Mouse (Mus musculus) left cerebral cortex, postnatal 36 days (tissue): ENCODE measurements around the gene Mettl7a2. TPM values are rescaled to one million over a fixed set of nuclear protein-coding genes. Genes with fewer than 3 reads are reported as not detected.
"Not testable (repeated sequence)": the region's sequence is repeated elsewhere in the genome, so short reads cannot be mapped to it uniquely, and the experiment has no call there.

Experiments
- DNase-seq, 2 experiments: peaks; one replicate each; pipeline ENCODE4 v3.0.0; 2021 to 2022; ENCODE audit warnings: low spot score in 2 of 2, mixed read lengths in 1 of 2
- intact Hi-C: fragments of 180-260 bp; cut with DNase I; formaldehyde crosslinking; loops from one replicate; pipeline ENCODE4 v1.15.1; 2025
- total RNA-seq, 2 experiments: library from RNA; stranded (reverse); gene quantifications; 2 replicates each; pipeline ENCODE4 v1.2.3; 2021

Mettl7a2 gene
- under 1 TPM; 0.45 to 0.64 TPM for total RNA-seq

DNA sequence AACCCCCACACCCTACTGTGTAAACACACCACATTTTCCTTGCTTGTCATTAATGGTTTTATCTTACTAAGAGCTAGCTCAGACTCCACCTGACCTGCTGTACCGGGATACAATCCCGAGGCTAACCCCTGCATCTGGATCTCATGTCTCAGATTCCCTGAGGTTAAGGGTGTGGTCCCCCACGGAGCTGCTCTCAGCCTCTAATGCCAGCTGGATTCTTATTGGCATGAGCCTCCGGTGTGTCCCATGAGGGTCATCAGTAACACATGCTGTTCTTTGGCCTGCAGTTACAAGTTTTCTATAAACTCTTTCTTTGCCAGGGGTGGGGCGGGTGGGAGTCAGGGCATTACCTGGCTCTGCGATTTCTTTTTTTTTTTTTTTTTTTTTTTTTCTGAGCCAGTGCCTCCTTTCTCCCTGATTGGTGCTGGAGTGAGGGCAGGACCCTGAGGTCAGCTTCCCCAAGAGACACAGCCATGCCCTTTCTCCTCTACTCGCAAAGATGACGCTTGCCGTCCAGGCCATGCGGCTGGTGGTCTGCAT lies at the start of gene Mettl7a2, which contains the start of gene Methig1:
Gene Mettl7a2 (plus strand): TSS at position 490 of the 540 bp plus-strand sequence.
Gene Methig1 (plus strand): TSS at position 439 of the 540 bp plus-strand sequence.
- intact Hi-C loops = no loop called here

DNA sequence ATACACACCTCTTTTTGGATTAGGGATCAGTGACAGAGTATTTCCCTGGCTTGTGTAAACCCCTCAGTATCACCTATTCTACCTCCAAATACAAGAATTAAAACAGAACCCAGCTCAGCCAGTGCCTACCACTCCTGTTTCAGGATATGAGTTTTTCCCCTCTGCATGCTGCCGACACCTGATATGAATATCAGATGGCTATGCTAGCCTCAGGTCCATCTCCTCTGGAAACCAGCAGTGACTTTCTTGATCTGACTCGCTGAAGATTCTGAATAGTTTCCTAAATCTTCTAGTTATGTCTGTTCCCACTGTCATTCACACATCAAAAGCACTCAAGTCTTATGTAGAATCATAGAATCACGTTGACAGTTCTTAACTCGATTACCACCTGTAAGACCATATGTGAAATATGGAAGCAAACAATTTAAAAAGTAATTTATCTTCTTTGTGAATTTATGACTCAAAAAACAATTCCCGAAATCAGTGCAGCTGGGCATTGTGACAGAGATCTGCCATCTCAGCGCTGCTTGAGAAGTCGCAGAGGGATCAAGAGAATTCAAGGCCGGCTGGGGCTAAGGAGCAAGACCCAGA lies 49.5 kb upstream of the Mettl7a2 start:
- no peak for DNase-seq
- intact Hi-C loops = loop anchor here (2.0 kb wide), 1 partner anchor 77 kb away; the partner anchor contains the start of gene Atf1

More for the DNA sequence above, at the start of gene Mettl7a2, which contains the start of gene Methig1:
- DNase-seq = no peak

DNA sequence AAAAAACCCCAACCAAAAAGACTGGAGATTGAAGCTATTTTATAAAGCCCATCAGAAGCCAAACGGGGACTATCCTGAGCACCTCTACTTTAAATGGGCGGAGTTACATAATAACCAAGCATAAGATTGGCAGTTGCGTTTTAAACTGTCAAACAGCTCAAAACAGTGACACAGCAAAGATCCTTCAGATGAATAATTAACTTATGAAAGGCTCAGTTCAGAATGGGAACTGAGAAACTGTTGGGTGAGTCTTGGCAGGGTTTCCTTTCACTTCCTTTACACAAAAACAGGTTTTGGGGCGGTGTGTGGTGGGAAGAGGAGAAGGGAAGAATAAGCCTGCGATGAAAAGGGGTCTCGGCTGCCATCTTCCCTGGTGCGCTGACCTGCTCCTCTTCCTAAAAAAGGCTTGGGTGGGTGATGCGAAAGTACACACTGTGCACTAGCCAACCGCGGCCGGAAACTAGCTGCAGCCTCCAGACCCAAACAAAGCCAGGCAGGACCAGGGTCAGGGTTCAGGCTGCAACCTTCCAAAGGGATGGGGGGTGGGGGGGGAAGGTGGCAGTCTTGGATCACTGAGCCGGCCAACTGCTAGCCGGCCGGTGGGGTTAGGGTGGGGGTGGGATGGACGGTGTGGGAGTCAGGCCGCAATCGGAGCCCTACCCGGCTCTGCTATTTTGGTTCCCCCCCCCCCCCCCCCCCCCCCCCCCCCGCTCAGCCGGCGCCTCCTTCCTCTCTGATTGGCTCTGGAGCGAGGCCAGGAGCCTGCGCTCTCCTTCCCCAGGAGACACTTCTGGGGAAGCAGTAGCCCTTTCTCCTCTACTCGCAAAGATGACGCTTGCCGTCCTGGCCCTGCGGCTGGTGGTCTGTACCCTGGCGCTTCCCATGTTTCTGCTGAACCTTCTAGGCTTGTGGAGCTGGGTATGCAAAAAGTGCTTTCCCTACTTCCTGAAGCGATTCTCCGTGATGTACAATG lies 48.7 kb upstream of the Mettl7a2 start, which contains the start of gene Mettl7a1:
Gene Mettl7a1 (plus strand): TSS at position 122 of the 973 bp plus-strand sequence.
- intact Hi-C loops = loop anchor here (2.0 kb wide), 1 partner anchor 78 kb away; the partner anchor contains the start of gene Atf1
- peak; percentile 83 to 86 for DNase-seq

DNA sequence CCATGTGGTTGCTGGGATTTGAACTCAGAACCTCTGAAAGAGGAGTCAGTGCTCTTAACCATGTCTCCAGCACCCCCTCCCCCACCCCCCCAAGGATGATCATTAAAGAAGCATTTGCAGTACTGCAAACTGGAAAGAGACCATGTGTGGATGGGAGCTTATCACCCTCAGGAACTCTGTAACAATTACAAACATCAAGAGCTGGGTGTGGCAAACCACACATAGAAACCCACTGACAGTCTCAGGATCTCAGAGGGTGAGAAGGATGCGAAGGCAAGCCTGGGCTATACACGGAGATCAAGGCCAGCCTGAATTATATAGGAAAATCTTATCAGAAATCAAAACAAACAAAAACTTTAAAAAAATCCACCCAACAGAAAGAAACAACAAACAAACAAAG lies 46.8 kb upstream of the Mettl7a2 start:
- intact Hi-C loops = no loop called here
- no peak for DNase-seq

DNA sequence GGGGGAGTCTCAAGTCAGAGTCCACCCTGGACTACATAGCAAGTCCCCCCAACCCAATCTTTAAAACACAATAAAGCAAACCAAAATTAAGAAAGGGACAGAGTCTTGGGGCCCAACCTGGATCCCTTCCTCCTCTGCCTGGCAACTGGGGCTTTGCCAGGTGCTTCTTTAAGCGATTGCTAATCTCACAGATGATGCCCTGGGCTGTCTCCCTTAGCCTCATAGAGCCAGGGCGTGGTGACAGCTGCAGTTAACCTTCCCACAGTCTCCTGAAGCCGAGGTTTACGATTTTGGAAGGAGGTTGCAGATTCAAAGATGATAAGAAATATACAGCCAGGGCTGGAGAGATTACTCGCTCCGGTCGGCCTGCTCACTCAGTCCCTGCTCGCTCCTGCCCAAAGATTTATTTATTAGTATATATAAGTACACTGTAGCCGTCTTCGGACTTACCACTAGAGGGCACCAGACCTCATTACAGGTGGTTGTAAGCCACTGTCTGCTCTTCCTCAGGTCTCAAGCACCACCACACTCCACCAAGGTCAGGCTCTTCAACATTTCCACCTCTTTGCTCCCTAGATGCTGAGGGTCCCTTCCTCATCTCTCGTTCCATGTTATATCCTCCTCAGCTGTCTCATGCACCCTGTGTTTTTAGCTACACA lies 45.4 kb upstream of the Mettl7a2 start:
- intact Hi-C loops, DNase-seq: not testable (repeated sequence)

DNA sequence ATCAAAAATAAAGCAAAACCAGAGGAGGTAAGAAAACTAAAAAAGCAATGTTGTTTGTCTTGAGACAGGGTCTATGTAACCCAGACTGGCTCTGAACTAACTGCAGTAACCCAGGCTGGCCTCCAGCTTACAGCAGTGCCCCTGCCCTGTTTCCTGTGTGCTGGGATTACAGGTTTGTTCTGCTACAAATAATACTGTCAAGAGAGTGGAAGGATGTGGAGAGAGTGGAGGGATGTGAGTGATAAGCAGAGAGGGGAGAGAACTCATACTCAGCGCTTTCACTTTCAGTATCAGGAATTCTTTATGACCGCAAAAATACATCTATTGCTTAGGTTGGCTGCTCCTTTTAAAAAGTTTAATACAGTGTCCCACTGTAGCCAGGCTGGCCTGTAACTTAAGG lies 40.7 kb upstream of the Mettl7a2 start:
- DNase-seq = no peak
- intact Hi-C loops = no loop called here

DNA sequence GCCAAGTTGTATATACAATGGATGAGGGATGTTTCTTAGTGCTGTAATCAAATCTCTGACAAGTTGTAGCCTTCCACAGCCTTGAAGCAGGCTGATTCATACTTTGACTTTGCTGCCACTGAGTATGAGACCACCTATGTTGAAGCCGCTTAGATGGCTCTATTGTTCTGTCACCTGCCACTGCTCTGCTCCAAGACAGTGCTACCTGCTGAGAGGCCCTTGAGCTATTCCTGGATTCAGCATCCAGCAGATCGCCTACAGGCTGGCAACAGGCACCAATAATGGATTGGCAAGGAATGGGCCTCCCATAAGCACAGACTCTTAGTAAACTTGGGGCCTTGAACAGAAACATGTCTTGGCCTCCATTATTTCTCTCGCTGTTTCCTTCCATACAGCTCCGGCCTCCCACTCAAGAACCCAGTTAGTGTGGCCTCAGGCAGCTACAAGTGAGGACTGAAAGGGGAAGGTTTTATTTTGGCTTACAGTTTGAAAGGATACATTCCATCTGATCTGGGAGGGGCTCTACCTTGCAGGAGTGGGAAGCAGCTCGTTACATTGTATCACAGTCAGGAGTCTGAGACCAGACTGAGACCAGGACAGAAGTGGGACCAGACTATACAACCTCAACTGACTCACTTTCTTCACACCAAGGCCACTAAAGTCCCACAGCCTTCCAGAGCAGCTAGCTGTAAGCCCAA lies 38.4 kb upstream of the Mettl7a2 start:
- DNase-seq = no peak
- intact Hi-C loops = no loop called here

DNA sequence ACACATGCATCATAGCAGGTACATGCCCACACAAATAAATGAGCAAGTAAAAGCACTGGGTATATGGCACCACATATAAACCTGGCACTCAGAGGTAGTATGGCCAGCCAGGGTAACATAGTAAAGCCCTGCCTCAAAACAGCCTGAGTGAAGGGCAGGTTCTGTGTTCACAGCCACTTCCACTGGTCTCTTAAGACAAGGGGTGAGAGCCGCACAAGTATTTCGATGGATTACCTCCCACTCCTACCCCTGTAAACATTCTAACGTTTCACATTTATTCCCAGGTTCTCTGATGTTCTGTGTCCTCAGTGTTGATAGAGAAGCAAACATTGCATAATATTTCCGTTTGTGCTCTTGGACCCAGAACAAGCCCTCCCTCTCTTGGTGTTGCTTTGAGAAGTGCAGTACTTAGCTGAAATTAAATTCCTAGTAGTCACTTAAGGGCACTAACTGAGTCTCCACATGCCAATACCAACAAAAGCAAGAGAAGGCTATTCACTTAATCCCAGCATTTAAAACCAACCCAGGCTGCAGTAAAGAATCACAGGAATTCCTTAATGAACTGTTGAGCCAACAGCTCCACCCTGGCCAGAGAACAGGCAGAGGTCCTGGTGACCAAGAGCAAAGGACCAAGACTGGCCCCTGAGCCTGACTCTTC lies 34.9 kb upstream of the Mettl7a2 start:
- DNase-seq, intact Hi-C loops: not testable (repeated sequence)

DNA sequence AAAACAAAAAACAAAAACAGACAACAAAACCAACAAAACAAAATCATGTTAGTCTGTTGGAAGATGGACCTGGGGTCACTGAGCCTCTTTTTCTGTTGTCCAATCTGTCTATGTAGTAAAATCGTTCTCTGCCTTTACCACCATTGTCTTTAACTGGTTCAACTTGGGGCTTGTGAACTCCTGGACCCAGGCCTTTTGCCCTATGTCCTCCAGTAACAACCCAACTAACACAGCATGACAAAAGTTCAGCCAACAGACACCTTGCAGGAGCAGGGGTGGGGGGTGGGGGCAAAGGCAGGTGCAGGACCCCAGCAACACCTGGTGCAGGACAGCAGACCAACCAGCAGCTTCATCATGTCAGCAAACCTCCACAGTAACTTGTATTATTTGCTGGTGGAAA lies 33.1 kb upstream of the Mettl7a2 start:
- intact Hi-C loops = no loop called here
- no peak for DNase-seq

DNA sequence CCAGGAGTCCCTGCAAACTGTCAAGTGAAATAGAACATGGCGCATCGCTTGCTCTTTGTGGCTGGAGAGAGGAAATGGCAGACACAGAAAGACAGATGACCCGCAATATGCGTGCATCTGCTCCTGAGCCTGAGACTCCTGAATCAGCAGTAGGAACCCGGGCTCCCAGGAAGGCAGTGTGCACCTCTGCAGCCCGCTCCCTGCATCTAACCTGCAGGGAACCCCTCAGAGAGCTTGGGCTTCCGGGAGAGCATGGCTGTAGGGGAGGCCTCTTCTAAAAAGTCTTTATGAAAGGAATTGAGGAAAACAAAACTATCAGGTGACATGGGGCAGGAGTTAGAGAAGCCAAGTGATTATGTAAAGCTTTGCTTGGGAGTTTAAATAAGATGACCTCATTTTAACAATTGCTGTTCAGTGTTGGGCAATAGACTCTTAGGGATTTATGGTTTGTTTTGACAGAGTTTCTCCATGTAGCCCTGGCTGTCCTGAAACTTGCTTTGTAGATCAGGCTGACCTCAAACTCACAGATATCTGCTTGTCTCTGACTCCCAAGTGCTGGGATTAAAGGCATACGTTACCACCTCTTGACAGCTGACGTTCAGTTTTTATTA lies 32.6 kb upstream of the Mettl7a2 start:
- DNase-seq = no peak
- intact Hi-C loops = no loop called here

DNA sequence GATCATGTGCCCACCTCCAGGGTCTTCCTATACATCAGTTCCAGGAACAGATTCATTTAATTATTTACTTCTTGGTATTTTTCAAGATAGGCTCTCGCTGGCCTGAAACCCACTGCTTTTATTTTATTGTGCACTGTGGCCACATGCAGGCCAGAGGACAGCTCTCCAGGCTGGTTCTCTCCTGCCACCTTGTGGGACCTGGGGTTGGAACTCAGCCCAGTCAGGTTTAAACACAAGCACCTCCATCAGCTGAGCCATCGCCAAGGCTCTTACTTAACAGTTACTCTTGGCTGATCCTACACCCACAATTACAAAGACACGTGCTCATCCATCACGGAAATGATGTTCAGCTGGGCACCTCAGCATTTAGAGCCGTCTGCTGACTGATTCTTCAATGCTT lies 31.9 kb upstream of the Mettl7a2 start:
- DNase-seq = no peak

DNA sequence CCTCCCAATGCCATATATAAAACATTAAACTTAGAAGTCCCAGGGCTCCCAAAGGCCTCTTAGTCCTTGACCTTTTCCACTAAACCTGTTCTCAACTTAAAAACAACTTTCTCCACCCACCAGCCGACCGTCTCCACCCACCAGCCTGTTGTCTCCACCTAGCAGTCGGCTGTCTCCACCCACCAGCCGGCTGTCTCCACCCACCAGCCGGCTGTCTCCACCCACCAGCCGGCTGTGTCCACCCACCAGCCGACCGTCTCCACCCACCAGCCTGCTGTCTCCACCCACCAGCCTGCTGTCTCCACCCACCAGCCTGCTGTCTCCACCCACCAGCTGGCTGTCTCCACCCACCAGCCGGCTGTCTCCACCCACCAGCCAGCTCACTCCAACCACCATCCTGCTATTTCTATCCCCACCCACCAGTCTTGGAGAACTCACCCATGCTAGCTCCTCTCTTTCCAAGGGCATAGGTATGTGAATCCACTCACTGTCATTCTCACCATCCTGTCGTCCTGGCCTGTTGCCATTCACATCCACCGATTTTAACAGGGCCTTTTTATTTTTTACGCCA lies 28.9 kb upstream of the Mettl7a2 start:
- intact Hi-C loops = no loop called here
- DNase-seq = peak in 1 of 2 experiments; percentile 22

More for the DNA sequence above, 31.9 kb upstream of the Mettl7a2 start:
- intact Hi-C loops = no loop called here

DNA sequence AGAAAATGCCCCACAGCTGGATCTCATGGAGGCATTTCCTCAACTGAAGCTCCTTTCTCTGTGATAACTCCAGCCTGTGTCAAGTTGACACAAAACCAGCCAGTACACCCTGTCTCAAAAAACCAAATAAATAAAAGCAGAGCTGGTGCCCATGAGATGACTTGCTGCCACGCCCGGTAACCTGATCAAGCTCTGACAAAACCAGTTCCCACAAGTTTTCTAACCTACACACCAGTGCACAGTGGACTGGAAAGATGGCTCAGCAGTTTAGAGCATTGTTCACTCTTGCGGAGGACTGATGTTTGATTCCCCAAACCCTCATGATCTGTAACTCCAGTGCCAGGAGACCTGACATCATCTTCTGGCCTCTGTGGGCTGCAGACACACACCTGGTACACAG lies 27.8 kb upstream of the Mettl7a2 start:
- intact Hi-C loops = no loop called here
- no peak for DNase-seq

DNA sequence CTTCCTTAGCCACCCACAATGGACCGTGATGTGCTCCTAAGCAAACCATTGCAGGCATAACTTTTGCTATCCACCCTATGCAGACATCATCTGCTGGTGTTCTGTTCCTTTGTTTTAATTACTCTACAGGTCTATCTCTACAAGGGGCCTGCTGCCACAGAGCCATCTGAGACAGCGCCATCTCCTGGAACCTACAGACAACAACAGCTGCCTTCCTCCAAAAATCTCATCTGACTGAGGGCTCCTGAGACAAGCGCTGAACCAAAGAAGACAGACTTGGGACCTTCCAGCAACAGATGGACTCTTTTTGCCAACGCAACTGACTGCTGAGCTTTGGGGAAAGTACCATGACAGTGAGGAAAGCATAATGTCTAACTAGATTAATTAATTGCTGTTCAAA lies 24.9 kb upstream of the Mettl7a2 start:
- DNase-seq, intact Hi-C loops: not testable (repeated sequence)

DNA sequence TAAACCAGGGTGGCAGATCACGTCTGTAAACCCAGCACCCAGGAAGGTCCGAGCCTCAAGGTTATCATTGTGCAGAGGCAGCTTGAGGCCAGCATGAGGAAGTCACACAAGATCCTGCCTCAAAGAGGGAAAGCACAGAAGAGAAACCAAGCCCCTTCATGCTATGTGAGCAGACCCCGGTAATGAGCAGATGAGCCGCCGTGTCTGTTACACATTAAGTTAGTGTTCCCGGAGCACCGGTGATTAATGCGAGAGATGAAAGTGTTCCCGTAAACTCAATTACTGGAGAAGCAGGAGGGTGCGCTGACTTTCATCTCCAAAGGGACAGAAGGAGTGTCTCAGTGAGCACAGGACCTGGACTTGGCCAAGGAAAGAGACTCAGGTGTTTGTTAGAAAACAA lies 23.7 kb upstream of the Mettl7a2 start:
- DNase-seq, intact Hi-C loops: not testable (repeated sequence)

DNA sequence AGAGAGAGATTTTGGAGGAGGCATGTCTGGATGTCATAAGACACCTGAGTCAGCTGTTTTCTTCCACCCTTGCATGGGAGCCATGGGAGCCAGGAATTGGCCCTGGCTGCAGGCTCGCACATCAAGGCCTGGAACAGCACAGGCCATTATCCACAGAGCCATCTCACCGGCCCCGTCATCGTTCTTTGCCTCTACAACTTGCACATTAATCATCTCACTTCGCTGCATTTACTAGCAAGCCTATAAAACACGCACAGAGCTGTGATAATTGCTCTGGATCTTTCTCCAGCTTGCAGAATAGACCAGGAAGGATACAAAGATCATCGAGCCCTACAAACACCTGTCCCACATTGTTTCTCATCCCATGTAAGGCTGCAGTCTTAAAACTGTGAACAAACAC lies 22.3 kb upstream of the Mettl7a2 start:
- intact Hi-C loops = no loop called here
- DNase-seq = no peak

DNA sequence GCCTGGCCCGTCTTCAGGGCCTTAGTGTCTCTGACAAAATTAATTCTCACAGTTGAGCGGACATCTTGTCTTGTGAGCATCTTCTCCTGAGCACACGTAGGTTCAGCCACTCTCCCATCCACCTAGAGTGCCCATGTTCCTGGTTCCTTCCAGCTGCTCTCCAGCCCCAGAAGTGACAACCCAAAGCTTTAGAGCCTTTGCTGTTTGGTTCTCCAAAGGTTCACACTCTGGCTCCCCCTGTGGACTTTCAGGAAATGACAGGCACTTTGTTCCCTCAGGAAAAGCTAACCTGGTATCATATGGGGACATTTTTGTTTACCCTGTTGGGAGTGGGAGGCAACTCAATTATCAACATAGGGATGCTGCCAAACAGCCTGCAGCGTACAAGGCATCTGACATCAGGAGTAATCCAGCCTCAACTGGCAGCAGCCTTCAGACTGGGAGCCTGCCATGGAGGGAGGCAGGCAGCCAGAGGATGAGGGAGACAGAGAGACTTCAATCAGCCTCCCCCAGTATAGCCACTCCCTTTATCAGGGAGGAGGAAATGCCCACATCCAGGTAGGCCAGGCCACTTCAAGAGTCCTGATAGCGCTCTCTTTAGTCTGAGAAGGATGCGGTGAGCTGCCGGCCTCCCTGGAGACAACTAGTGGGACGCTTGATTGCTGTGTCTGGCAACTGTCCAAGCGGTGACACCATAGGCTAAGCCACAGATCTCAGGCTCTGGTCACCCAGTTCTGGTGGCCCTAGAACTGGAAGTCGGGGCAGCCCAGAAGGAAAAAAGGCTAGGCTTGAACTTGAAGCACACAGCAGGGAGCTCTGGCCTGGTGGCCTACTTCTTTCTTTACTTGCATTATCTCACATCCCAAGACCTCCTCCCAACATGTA lies 20.7 kb upstream of the Mettl7a2 start:
- intact Hi-C loops, DNase-seq: not testable (repeated sequence)
